Mouse (Mus musculus) ES-Bruce4 (cell line): Measurements from ENCODE around the gene Fdx1l.

Experiments used
- CTCF ChIP-seq: IDR thresholded peaks from one replicate; pipeline ENCODE4 v1.8.1; 2011; ENCODE audit warnings: low read depth, low read length
- EP300 ChIP-seq: IDR thresholded peaks from 2 replicates; pipeline ENCODE4 v1.6.1; 2011; ENCODE audit warnings: low read depth, low read length; ENCODE audit not compliant: insufficient read depth
- POLR2A ChIP-seq: IDR thresholded peaks from one replicate; pipeline ENCODE4 v1.8.1; 2011; ENCODE audit warnings: low read length; ENCODE audit not compliant: insufficient read depth

DNA sequence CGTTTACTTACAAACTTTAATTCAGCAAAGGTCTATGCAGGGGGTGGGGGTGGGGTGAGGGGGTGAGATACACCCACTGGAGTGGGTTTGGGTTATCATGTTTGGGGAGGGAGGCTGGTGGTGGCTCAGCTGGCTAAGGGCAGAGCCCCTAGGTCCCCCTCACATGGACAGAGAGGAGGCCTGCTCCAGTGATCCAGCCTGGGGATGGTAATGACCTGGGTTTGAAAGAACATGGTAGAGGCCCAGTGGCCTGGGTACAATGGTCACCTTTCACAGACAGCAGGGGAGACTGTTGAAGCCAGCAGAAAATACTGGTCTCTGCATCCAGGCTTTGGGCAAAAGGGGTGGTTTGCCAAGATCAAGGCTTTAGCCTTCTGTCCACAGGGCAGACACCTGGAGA, 759 bp upstream of the Fdx1l start:
- TF ChIP-seq POLR2A (no peak), EP300 (no peak), CTCF (no peak)
